Mouse (Mus musculus): ENCODE measurements around the gene Rdx.

- no peak for TF ChIP-seq POLR2A (IDR thresholded peaks at IDR 0.05; ENCODE audit: control insufficient read depth, extremely low read depth, insufficient read depth, low read length, poor library complexity)
- no peak for TF ChIP-seq CTCF (IDR thresholded peaks at IDR 0.05; ENCODE audit: borderline replicate concordance, control insufficient read depth, extremely low read depth, insufficient read depth, low read length, poor library complexity)
Measured at GRCm38 (mm10) chr9:52100426-52100825, 53.5 kb downstream of the Rdx start.

All from thymus, adult 2 months (tissue).